Mouse (Mus musculus): ENCODE measurements around the gene Pck2. TPM values are rescaled to one million over a fixed set of nuclear protein-coding genes. Genes with fewer than 3 reads are reported as not detected.

Gene Pck2
- polyA plus RNA-seq, 1 experiment from 2014 or later: 15.7 TPM

DNA sequence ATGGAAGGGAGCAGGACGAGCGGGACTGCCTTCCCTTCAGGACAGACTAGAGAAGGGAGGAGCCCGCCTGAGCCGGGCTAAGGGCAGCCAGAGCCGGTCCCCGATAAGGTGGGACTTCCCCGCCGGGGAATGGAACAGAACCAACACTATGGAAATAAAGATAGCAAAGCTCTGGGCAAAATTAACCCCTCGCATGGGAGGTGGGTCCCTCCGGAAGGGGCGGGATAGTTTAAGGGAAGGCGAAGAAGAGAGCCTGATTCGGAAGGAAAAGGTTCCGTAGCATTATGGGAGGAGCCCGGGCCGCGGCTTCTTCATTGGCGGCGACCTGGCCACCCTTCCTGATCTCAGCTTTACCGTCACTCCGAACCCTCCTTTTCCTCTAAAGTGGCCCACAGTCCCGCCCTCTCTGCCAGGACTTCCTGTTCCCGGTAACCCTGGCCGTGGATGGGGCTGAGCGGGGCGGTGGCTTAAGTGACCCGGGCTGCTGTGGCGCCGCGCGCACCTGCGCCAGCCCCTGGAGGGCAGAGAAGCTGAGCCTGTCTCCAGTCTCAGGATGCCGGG is 51.3 kb downstream of the Pck2 start, which contains the start of gene Rnf31:
TSS of gene Rnf31 (plus strand) at position 378 of the 561 bp plus-strand sequence.
- H3K4me2 ChIP-seq (replicated peaks; ENCODE audit: low read depth): peak within 1 kb of the TSS; percentile 96
- DNase-seq (ENCODE audit: low spot score) (peak; percentile 97), ATAC-seq (ENCODE audit: low FRiP score, low TSS enrichment) (peak; percentile 93)
- peak within 1 kb of the TSS; percentile 91 for H3K9ac ChIP-seq (ENCODE audit: low read length)
- H3K27me3 ChIP-seq (ENCODE audit: control insufficient read depth, insufficient read depth, low read length): no peaks in the 10 kb centered on the region
- H3K36me3 ChIP-seq (ENCODE audit: control insufficient read depth, insufficient read depth, low read length): peaks cover 10% of the 10 kb centered on the region
- peaks cover 2% of the 10 kb centered on the region; the same call in 1 of the 2 replicates for H3K4me1 ChIP-seq (replicated peaks; ENCODE audit: control insufficient read depth, insufficient read depth)
- H3K4me3 ChIP-seq (ENCODE audit: low read depth, low read length): peak within 1 kb of the TSS; percentile 72
- TF ChIP-seq CTCF (IDR thresholded peaks at IDR 0.05; ENCODE audit: low read depth): no peak; the same call in 1 of the 2 replicates
- TF ChIP-seq EP300 (optimal IDR thresholded peaks at IDR 0.05): no peak
- H3K9me3 ChIP-seq (ENCODE audit: control insufficient read depth, low read length): no peaks in the 10 kb centered on the region
- under 1% methylated on average over 33 of the region's 33 CpGs for WGBS
- peak within 1 kb of the TSS; percentile 96 for H3K27ac ChIP-seq (replicated peaks)

DNA sequence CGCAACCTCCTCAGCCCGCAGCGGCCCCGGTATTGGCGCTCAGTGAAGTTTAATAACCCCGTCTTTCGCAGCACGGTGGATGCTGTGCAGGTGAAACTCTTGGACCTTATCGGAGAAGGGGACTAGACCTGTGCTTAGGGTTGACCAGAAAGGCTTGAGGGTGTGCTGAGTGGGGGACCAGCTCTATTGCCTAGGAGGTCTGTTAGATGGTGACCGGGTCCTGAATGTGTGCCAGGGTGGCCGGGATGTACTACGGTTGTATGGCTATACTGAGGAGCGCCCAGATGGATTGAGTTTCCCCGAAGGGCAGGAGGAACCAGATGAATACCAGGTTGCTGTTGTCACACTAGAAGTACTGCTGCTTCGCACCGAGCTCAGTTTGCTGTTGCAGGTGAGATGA is 52.2 kb downstream of the Pck2 start:
- peak; percentile 40 for DNase-seq (ENCODE audit: low spot score)
- Histone ChIP-seq H3K9ac (ENCODE audit: low read length) (peak overlapping the region; percentile 91), H3K27ac (replicated peaks) (peak overlapping the region; percentile 96), H3K4me3 (ENCODE audit: low read depth, low read length) (peak overlapping the region; percentile 72), H3K9me3 (ENCODE audit: control insufficient read depth, low read length) (no peaks in the 10 kb centered on the region), H3K27me3 (ENCODE audit: control insufficient read depth, insufficient read depth, low read length) (no peaks in the 10 kb centered on the region), H3K4me2 (replicated peaks; ENCODE audit: low read depth) (peak overlapping the region; percentile 96), H3K36me3 (ENCODE audit: control insufficient read depth, insufficient read depth, low read length) (peaks cover 17% of the 10 kb centered on the region), H3K4me1 (replicated peaks; ENCODE audit: control insufficient read depth, insufficient read depth) (peaks cover 2% of the 10 kb centered on the region; the same call in 1 of the 2 replicates)
- 3% methylated on average over 16 of the region's 16 CpGs for WGBS
- TF ChIP-seq EP300 (optimal IDR thresholded peaks at IDR 0.05) (no peak), CTCF (IDR thresholded peaks at IDR 0.05; ENCODE audit: low read depth) (no peak)
- ATAC-seq (ENCODE audit: low FRiP score, low TSS enrichment): no peak

DNA sequence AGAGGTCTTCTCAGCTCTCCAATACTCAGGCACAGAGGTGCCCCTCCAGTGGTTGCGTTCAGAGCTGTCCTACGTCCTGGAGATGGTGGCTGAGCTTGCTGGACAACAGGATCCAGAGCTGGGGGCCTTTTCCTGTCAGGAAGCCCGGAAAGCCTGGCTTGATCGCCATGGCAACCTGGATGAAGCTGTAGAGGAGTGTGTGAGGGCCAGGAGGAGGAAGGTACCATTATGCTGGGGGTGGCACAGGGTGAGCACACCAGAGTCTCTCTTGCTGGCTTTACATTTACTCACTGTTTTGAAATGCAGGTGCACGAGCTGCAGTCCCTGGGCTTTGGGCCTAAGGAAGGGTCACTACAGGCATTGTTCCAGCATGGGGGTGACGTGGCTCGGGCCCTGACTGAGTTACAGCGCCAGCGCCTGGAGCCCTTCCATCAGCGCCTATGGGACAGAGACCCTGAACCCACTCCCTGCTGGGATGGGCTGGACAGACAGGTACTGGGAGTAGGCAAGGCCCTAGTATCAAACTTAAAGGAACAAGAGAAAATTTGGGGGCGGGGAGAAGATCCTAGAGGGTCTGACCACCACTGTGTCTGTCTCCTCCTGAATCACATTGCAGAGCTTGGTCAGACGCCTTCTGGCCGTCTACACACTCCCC is 56.1 kb downstream of the Pck2 start:
- ATAC-seq (ENCODE audit: low FRiP score, low TSS enrichment) (no peak), DNase-seq (ENCODE audit: low spot score) (no peak)
- Histone ChIP-seq H3K9ac (ENCODE audit: low read length) (no peak overlapping the region), H3K4me2 (replicated peaks; ENCODE audit: low read depth) (no peak overlapping the region), H3K27ac (replicated peaks) (no peak overlapping the region), H3K36me3 (ENCODE audit: control insufficient read depth, insufficient read depth, low read length) (peaks cover 32% of the 10 kb centered on the region), H3K9me3 (ENCODE audit: control insufficient read depth, low read length) (no peaks in the 10 kb centered on the region), H3K4me3 (ENCODE audit: low read depth, low read length) (no peak overlapping the region), H3K4me1 (replicated peaks; ENCODE audit: control insufficient read depth, insufficient read depth) (peaks cover 2% of the 10 kb centered on the region; the same call in 1 of the 2 replicates), H3K27me3 (ENCODE audit: control insufficient read depth, insufficient read depth, low read length) (no peaks in the 10 kb centered on the region)
- TF ChIP-seq CTCF (IDR thresholded peaks at IDR 0.05; ENCODE audit: low read depth) (no peak), EP300 (optimal IDR thresholded peaks at IDR 0.05) (no peak)
- 86% methylated on average over 13 of the region's 13 CpGs for WGBS

DNA sequence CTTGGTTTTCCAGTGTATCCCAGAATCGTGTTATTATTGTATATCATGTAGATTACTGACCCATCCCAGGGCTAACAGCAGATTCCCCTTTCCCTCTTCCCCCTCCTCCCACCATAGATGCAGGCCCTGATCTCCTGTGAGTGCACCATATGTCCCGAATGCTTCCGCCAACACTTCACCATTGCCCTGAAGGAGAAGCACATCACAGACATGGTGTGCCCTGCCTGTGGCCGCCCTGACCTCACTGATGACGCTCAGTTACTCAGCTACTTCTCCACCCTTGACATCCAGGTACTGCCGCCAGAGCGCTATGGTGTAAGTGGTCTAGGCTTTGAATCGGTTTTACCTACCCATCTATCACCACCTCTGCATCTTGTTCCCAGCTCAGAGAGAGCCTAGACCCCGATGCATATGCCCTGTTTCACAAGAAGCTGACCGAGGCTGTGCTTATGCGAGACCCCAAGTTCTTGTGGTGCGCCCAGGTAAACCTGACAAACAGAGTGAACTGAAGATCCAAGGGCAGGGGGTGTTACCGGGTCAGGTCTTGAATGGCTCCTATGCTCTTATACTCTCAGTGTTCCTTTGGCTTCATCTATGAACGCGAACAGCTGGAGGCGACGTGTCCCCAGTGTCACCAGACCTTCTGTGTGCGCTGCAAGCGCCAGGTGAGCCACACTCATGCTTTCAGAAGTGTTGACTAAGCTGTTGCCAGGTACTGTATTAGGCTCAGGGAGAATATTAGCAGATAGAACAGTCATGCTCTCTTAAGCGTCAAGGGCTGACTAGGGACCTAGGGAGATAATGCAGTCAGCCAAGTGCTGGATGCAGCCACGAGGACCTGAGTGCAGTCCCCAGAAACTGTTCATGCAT is 58.7 kb downstream of the Pck2 start:
- Histone ChIP-seq H3K9ac (ENCODE audit: low read length) (no peak overlapping the region), H3K36me3 (ENCODE audit: control insufficient read depth, insufficient read depth, low read length) (peaks cover 32% of the 10 kb centered on the region), H3K27ac (replicated peaks) (no peak overlapping the region), H3K9me3 (ENCODE audit: control insufficient read depth, low read length) (no peaks in the 10 kb centered on the region), H3K27me3 (ENCODE audit: control insufficient read depth, insufficient read depth, low read length) (no peaks in the 10 kb centered on the region), H3K4me2 (replicated peaks; ENCODE audit: low read depth) (no peak overlapping the region), H3K4me1 (replicated peaks; ENCODE audit: control insufficient read depth, insufficient read depth) (no peaks in the 10 kb centered on the region), H3K4me3 (ENCODE audit: low read depth, low read length) (no peak overlapping the region)
- ATAC-seq (ENCODE audit: low FRiP score, low TSS enrichment): no peak
- no peak for TF ChIP-seq EP300 (optimal IDR thresholded peaks at IDR 0.05)
- TF ChIP-seq CTCF (IDR thresholded peaks at IDR 0.05; ENCODE audit: low read depth): no peak
- no peak for DNase-seq (ENCODE audit: low spot score)
- WGBS: 94% methylated on average over 21 of the region's 21 CpGs

Other genes starting within 250 kb of the Pck2 start
- gene Dhrs4, start 61.5 kb upstream of the Pck2 start, polyA plus RNA-seq (2015; fragmentation: Nextera tagmentation; extraction: Ambion mirVana): 53.7 and 54.5 TPM in 2 replicates
- gene Carmil3, start 49.6 kb upstream of the Pck2 start, polyA plus RNA-seq (2015; fragmentation: Nextera tagmentation; extraction: Ambion mirVana): 0.46 and 0.81 TPM in 2 replicates
- gene Cpne6, start 29.8 kb upstream of the Pck2 start, polyA plus RNA-seq (2015; fragmentation: Nextera tagmentation; extraction: Ambion mirVana): 0.08 and 0.17 TPM in 2 replicates
- gene Nrl, start 15.3 kb upstream of the Pck2 start, polyA plus RNA-seq (2015; fragmentation: Nextera tagmentation; extraction: Ambion mirVana): 0.11 TPM in 1 of 2 replicates, not detected in the other
- 45.9 and 51.0 TPM in 2 replicates for gene Dcaf11, start 19.7 kb downstream of the Pck2 start, polyA plus RNA-seq (2015; fragmentation: Nextera tagmentation; extraction: Ambion mirVana)
- 0.57 and 0.93 TPM in 2 replicates for gene A730061H03Rik, start 20.1 kb downstream of the Pck2 start, polyA plus RNA-seq (2015; fragmentation: Nextera tagmentation; extraction: Ambion mirVana)
- gene Fitm1, start 35.4 kb downstream of the Pck2 start, polyA plus RNA-seq (2015; fragmentation: Nextera tagmentation; extraction: Ambion mirVana): 0.30 and 0.35 TPM in 2 replicates
- 130 and 136 TPM in 2 replicates for gene Psme1, start 37.9 kb downstream of the Pck2 start, polyA plus RNA-seq (2015; fragmentation: Nextera tagmentation; extraction: Ambion mirVana)
- gene Emc9, start 45.0 kb downstream of the Pck2 start, polyA plus RNA-seq (2015; fragmentation: Nextera tagmentation; extraction: Ambion mirVana): 13.1 and 14.5 TPM in 2 replicates
- gene Psme2, start 50.8 kb downstream of the Pck2 start, polyA plus RNA-seq (2015; fragmentation: Nextera tagmentation; extraction: Ambion mirVana): 268 and 316 TPM in 2 replicates
- gene Rnf31, start 51.4 kb downstream of the Pck2 start, polyA plus RNA-seq (2015; fragmentation: Nextera tagmentation; extraction: Ambion mirVana): 9.5 and 11.3 TPM in 2 replicates
- gene Irf9, start 63.3 kb downstream of the Pck2 start, polyA plus RNA-seq (2015; fragmentation: Nextera tagmentation; extraction: Ambion mirVana): 14.1 and 14.7 TPM in 2 replicates
- 4.5 TPM in 2 replicates for gene Rec8, start 77.8 kb downstream of the Pck2 start, polyA plus RNA-seq (2015; fragmentation: Nextera tagmentation; extraction: Ambion mirVana)
- gene Ipo4, start 95.7 kb downstream of the Pck2 start, polyA plus RNA-seq (2015; fragmentation: Nextera tagmentation; extraction: Ambion mirVana): 28.8 and 38.3 TPM in 2 replicates
- gene Gm49378, start 97.6 kb downstream of the Pck2 start, polyA plus RNA-seq (2015; fragmentation: Nextera tagmentation; extraction: Ambion mirVana): 1.2 and 1.3 TPM in 2 replicates
- gene Tm9sf1, start 103.5 kb downstream of the Pck2 start, polyA plus RNA-seq (2015; fragmentation: Nextera tagmentation; extraction: Ambion mirVana): 71.7 and 75.6 TPM in 2 replicates
- gene Tssk4, start 109.9 kb downstream of the Pck2 start, polyA plus RNA-seq (2015; fragmentation: Nextera tagmentation; extraction: Ambion mirVana): 0.46 and 0.57 TPM in 2 replicates
- 46.5 and 50.6 TPM in 2 replicates for gene Mdp1, start 120.2 kb downstream of the Pck2 start, polyA plus RNA-seq (2015; fragmentation: Nextera tagmentation; extraction: Ambion mirVana)
- gene Gmpr2, start 131.7 kb downstream of the Pck2 start, polyA plus RNA-seq (2015; fragmentation: Nextera tagmentation; extraction: Ambion mirVana): 24.8 and 26.8 TPM in 2 replicates
- gene Nedd8, start 131.9 kb downstream of the Pck2 start, polyA plus RNA-seq (2015; fragmentation: Nextera tagmentation; extraction: Ambion mirVana): 402 and 425 TPM in 2 replicates
- 17.5 and 17.8 TPM in 2 replicates for gene Tinf2, start 141.6 kb downstream of the Pck2 start, polyA plus RNA-seq (2015; fragmentation: Nextera tagmentation; extraction: Ambion mirVana)
- 79.0 and 80.6 TPM in 2 replicates for gene Tgm1, start 173.7 kb downstream of the Pck2 start, polyA plus RNA-seq (2015; fragmentation: Nextera tagmentation; extraction: Ambion mirVana)
- gene Rabggta, start 182.0 kb downstream of the Pck2 start, polyA plus RNA-seq (2015; fragmentation: Nextera tagmentation; extraction: Ambion mirVana): 25.7 and 27.3 TPM in 2 replicates
- 92.3 and 99.5 TPM in 2 replicates for gene Dhrs1, start 205.4 kb downstream of the Pck2 start, polyA plus RNA-seq (2015; fragmentation: Nextera tagmentation; extraction: Ambion mirVana)
- gene Nop9, start 205.4 kb downstream of the Pck2 start, polyA plus RNA-seq (2015; fragmentation: Nextera tagmentation; extraction: Ambion mirVana): 16.8 and 19.8 TPM in 2 replicates
- 12.3 and 13.6 TPM in 2 replicates for gene Cideb, start 218.2 kb downstream of the Pck2 start, polyA plus RNA-seq (2015; fragmentation: Nextera tagmentation; extraction: Ambion mirVana)
- gene Ltb4r2, start 221.2 kb downstream of the Pck2 start, polyA plus RNA-seq (2015; fragmentation: Nextera tagmentation; extraction: Ambion mirVana): 3.2 and 3.8 TPM in 2 replicates
- 1.8 TPM in 2 replicates for gene Ltb4r1, start 225.7 kb downstream of the Pck2 start, polyA plus RNA-seq (2015; fragmentation: Nextera tagmentation; extraction: Ambion mirVana)
- gene Adcy4, start 243.8 kb downstream of the Pck2 start, polyA plus RNA-seq (2015; fragmentation: Nextera tagmentation; extraction: Ambion mirVana): 2.3 and 2.5 TPM in 2 replicates
- 8.7 and 13.2 TPM in 2 replicates for gene Ripk3, start 248.6 kb downstream of the Pck2 start, polyA plus RNA-seq (2015; fragmentation: Nextera tagmentation; extraction: Ambion mirVana)